ENCODE assay signal across 11 mouse cellular contexts in the genomic region with DNA sequence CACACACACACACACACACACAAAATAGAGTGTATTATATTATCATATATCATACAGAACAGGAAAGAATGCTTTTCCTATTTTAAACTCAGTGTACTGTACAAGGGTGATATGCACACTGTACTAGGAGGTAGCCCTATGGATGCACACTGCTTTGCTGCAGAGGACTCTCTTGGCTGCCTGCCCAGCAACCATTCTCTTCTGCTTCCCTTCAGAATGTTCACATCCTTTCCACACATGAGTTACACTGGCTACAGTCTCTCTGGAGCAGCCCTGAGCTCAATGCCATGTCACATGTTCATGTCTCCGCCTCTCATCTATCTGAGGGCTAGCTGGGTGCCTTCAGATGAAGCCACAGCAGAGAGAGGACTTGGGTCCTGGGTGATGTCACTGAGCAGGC.
A peak's percentile ranks its signal among the peaks of the same experiment; 100 is the strongest.
DNase-seq lines count a peak whose midpoint lies in the region; ATAC-seq lines count a peak whose summit lies in the region.
"Had no signal": no experiment of that assay in that cellular context is flagged by ENCODE, and none has a peak within 500 bp of the region (broad histone marks: within the 10 kb centered on the region; RNA-seq: fewer than 3 reads in every experiment).

No protein-coding gene starts in this region.

- H3K27me3 ChIP-seq in heart, embryonic 16.5 days (ENCODE audit: control insufficient read depth, insufficient read depth, low read length), result no peaks in the 10 kb centered on the region
- no peaks in the 10 kb centered on the region for H3K27me3 ChIP-seq in lung, embryonic 16.5 days (ENCODE audit: control insufficient read depth, insufficient read depth, low read depth, low read length)
- H3K27me3 ChIP-seq: forebrain, embryonic 12.5 days had no signal

- DNase-seq in heart, adult 8-10 months (ENCODE audit: low spot score), result no peak
- DNase-seq in lung, adult 18-20 months, result no peak
- DNase-seq in heart, postnatal 36 days, result peak; percentile 9 to 24
- DNase-seq in lung, postnatal 4 days, result peak; percentile 45 to 63
- DNase-seq in embryo, embryonic 10.5 days (ENCODE audit: low spot score), result no peak
- no peak for DNase-seq in cerebellum, adult 11-12 months
- DNase-seq: adrenal gland, adult 2 months had no signal

- H3K4me2 ChIP-seq in heart, embryonic 16.5 days (ENCODE audit: low read depth, low read length), result no peak overlapping the region
- no peak overlapping the region for H3K4me2 ChIP-seq in lung, embryonic 16.5 days (ENCODE audit: low read depth, low read length)
- H3K4me2 ChIP-seq: forebrain, embryonic 12.5 days had no signal

- H3K27ac ChIP-seq in heart, embryonic 16.5 days (ENCODE audit: low read length), result peak overlapping the region; percentile 60
- H3K27ac ChIP-seq in lung, embryonic 16.5 days (ENCODE audit: low read length), result no peak overlapping the region
- H3K27ac ChIP-seq: forebrain, embryonic 12.5 days; macrophage had no signal

- no peaks in the 10 kb centered on the region for H3K9me3 ChIP-seq in heart, embryonic 16.5 days (replicated peaks; ENCODE audit: control insufficient read depth, low read length)
- no peaks in the 10 kb centered on the region for H3K9me3 ChIP-seq in lung, embryonic 16.5 days (ENCODE audit: control insufficient read depth, low read length)
- H3K9me3 ChIP-seq: forebrain, embryonic 12.5 days had no signal

- WGBS in heart, embryonic 16.5 days, result 39% methylated on average over 1 of the region's 1 CpGs
- 77% methylated on average over 1 of the region's 1 CpGs for WGBS in lung, embryonic 16.5 days

- H3K4me1 ChIP-seq in heart, embryonic 16.5 days (ENCODE audit: control insufficient read depth, insufficient read depth, low read length), result peaks cover 26% of the 10 kb centered on the region
- no peaks in the 10 kb centered on the region for H3K4me1 ChIP-seq in lung, embryonic 16.5 days (replicated peaks; ENCODE audit: control insufficient read depth, insufficient read depth, low read length)
- H3K4me1 ChIP-seq: forebrain, embryonic 12.5 days had no signal

- H3K9ac ChIP-seq in heart, embryonic 16.5 days (ENCODE audit: low read length), result no peak overlapping the region
- no peak overlapping the region for H3K9ac ChIP-seq in lung, embryonic 16.5 days (ENCODE audit: low read length)
- H3K9ac ChIP-seq: forebrain, embryonic 12.5 days had no signal

- H3K36me3 ChIP-seq in heart, embryonic 16.5 days (ENCODE audit: control insufficient read depth, insufficient read depth), result no peaks in the 10 kb centered on the region
- H3K36me3 ChIP-seq in lung, embryonic 16.5 days (ENCODE audit: control insufficient read depth, insufficient read depth, low read length), result no peaks in the 10 kb centered on the region
- H3K36me3 ChIP-seq: forebrain, embryonic 12.5 days had no signal

- ATAC-seq in heart, embryonic 16.5 days (replicated peaks; ENCODE audit: extremely low read depth, insufficient read depth, low FRiP score), result peak; percentile 81
- peak; percentile 80 for ATAC-seq in lung, embryonic 16.5 days (ENCODE audit: low read depth)

- H3K4me3 ChIP-seq in heart, embryonic 16.5 days (ENCODE audit: low read length), result no peak overlapping the region
- H3K4me3 ChIP-seq in lung, embryonic 16.5 days (ENCODE audit: low read length), result no peak overlapping the region
- H3K4me3 ChIP-seq: forebrain, embryonic 12.5 days had no signal

- intact Hi-C loops in heart, postnatal 36 days (cut with DNase I), result no loop called here

Comparison
In these comparisons a context has a peak if more than half of its experiments do, and no peak if none do; other contexts are left out.
1. DNase-seq: peak in heart, postnatal 36 days (2 of 2) and lung, postnatal 4 days (2 of 2); none in heart, adult 8-10 months (single experiment), lung, adult 18-20 months (0 of 2), embryo, embryonic 10.5 days (single experiment) and cerebellum, adult 11-12 months (single experiment).